Mouse (Mus musculus): ENCODE measurements at regions not wholly inside any gene's neighbourhood (a gene's known extent, or its start where the extent isn't known, plus 50 kb on each side); places are given as distances from the start of the nearest gene placed in this dataset.
"Not testable (repeated sequence)": the region's sequence is repeated elsewhere in the genome, so short reads cannot be mapped to it uniquely, and the experiment has no call there.

GRCm38 (mm10) chr4:131432591-131433177 lies 405.4 kb downstream of the Ptpru start:
- DNase-seq: no peak

- DNase-seq: no peak
These were observed 402.9 kb downstream of the Ptpru start for GRCm38 (mm10) chr4:131435222-131435621.

GRCm38 (mm10) chr4:131438403-131438802 lies 399.7 kb downstream of the Ptpru start:
- DNase-seq: no peak

GRCm38 (mm10) chr4:131438883-131439282 lies 399.2 kb downstream of the Ptpru start:
- no peak for DNase-seq

- no peak for DNase-seq
These were observed 397.2 kb downstream of the Ptpru start for GRCm38 (mm10) chr4:131440845-131441244.

GRCm38 (mm10) chr4:131443518-131443917 lies 394.6 kb downstream of the Ptpru start:
- DNase-seq: no peak

GRCm38 (mm10) chr4:131450296-131450695 lies 387.8 kb downstream of the Ptpru start:
- not testable (repeated sequence) for DNase-seq

GRCm38 (mm10) chr4:131457551-131457950 lies 380.5 kb downstream of the Ptpru start:
- no peak for DNase-seq

- no peak for DNase-seq
These were observed 378.3 kb downstream of the Ptpru start for GRCm38 (mm10) chr4:131459746-131460145.

- DNase-seq: no peak
These were observed 376.8 kb downstream of the Ptpru start for GRCm38 (mm10) chr4:131461312-131461711.

- no peak for DNase-seq
These were observed 376.4 kb downstream of the Ptpru start for GRCm38 (mm10) chr4:131461728-131462127.

- DNase-seq: no peak
These were observed 363.1 kb downstream of the Ptpru start for GRCm38 (mm10) chr4:131475023-131475422.

- DNase-seq: no peak
These were observed 359.2 kb downstream of the Ptpru start for GRCm38 (mm10) chr4:131478923-131479322.

GRCm38 (mm10) chr4:131483958-131484605 lies 354.0 kb downstream of the Ptpru start:
- no peak for DNase-seq

GRCm38 (mm10) chr4:131484607-131485111 lies 353.4 kb downstream of the Ptpru start:
- no peak for DNase-seq

- DNase-seq: no peak
These were observed 352.8 kb downstream of the Ptpru start for GRCm38 (mm10) chr4:131485126-131485825.

- peak in 1 of 2 experiments; percentile 9 for DNase-seq
These were observed 351.3 kb downstream of the Ptpru start for GRCm38 (mm10) chr4:131486821-131487220.

- DNase-seq: no peak
These were observed 349.8 kb downstream of the Ptpru start for GRCm38 (mm10) chr4:131488246-131488645.

GRCm38 (mm10) chr4:131489056-131489455 lies 349.0 kb downstream of the Ptpru start:
- no peak for DNase-seq

- no peak for DNase-seq
These were observed 346.1 kb downstream of the Ptpru start for GRCm38 (mm10) chr4:131491960-131492359.

- DNase-seq: no peak
These were observed 344.4 kb downstream of the Ptpru start for GRCm38 (mm10) chr4:131493726-131494125.

GRCm38 (mm10) chr4:131496900-131497299 lies 341.2 kb downstream of the Ptpru start:
- no peak for DNase-seq

GRCm38 (mm10) chr4:131500928-131501650 lies 337.0 kb downstream of the Ptpru start:
- no peak for DNase-seq
